Mouse (Mus musculus): ENCODE results near the gene Smarcb1.

- TF ChIP-seq CTCF (IDR thresholded peaks at IDR 0.05; ENCODE audit: extremely low read depth, insufficient read length, insufficient replicate concordance, low read depth, low read length) (peak; percentile 22; the same call in 1 of the 2 replicates), POLR2A (IDR thresholded peaks at IDR 0.05; ENCODE audit: low read depth, low read length) (no peak)
Measured at GRCm38 (mm10) chr10:75951424-75952050, 30.1 kb upstream of the Smarcb1 start.

Measured in small intestine, adult 2 months (tissue).